Comparison of ENCODE assay signal across 13 mouse cellular contexts in genomic region chr6:94772391-94772790, GRCm38 (mm10).
A peak's percentile ranks its signal among the peaks of the same experiment; 100 is the strongest.
DNase-seq lines count a peak whose midpoint lies in the region; ATAC-seq lines count a peak whose summit lies in the region.
"Had no signal": no experiment of that assay in that cellular context is flagged by ENCODE, and none has a peak within 500 bp of the region (broad histone marks: within the 10 kb centered on the region; RNA-seq: fewer than 3 reads in every experiment).

No protein-coding gene starts in this region.

- 56% methylated on average over 7 of the region's 7 CpGs for WGBS in embryonic facial prominence, embryonic 10.5 days
- WGBS in hindbrain, embryonic 14.5 days = 33% methylated on average over 7 of the region's 7 CpGs
- WGBS in midbrain, embryonic 16.5 days = 24% methylated on average over 7 of the region's 7 CpGs

- no peak overlapping the region for H3K4me3 ChIP-seq in embryonic facial prominence, embryonic 10.5 days
- no peak overlapping the region for H3K4me3 ChIP-seq in hindbrain, embryonic 14.5 days (replicated peaks; ENCODE audit: low read length)
- H3K4me3 ChIP-seq in midbrain, embryonic 16.5 days (ENCODE audit: low read depth, low read length) = no peak overlapping the region
- H3K4me3 ChIP-seq: lung, embryonic 15.5 days had no signal

- no peaks in the 10 kb centered on the region for H3K36me3 ChIP-seq in embryonic facial prominence, embryonic 10.5 days (replicated peaks)
- H3K36me3 ChIP-seq in hindbrain, embryonic 14.5 days (replicated peaks; ENCODE audit: control insufficient read depth, insufficient read depth) = no peaks in the 10 kb centered on the region
- H3K36me3 ChIP-seq in midbrain, embryonic 16.5 days (ENCODE audit: control insufficient read depth, insufficient read depth, low read length) = no peaks in the 10 kb centered on the region
- H3K36me3 ChIP-seq: lung, embryonic 15.5 days had no signal

- no peak for ATAC-seq in hindbrain, embryonic 14.5 days (ENCODE audit: low FRiP score)
- ATAC-seq in midbrain, embryonic 16.5 days = no peak
- ATAC-seq: Patski had no signal

- peaks cover 29% of the 10 kb centered on the region for H3K27me3 ChIP-seq in embryonic facial prominence, embryonic 10.5 days (replicated peaks; ENCODE audit: low read depth, poor library complexity, severe bottlenecking)
- H3K27me3 ChIP-seq in hindbrain, embryonic 14.5 days (ENCODE audit: control insufficient read depth, insufficient read depth, low read length) = no peaks in the 10 kb centered on the region
- no peaks in the 10 kb centered on the region; the same call in 1 of the 2 replicates for H3K27me3 ChIP-seq in midbrain, embryonic 16.5 days (ENCODE audit: control insufficient read depth, insufficient read depth, low read depth, low read length)
- H3K27me3 ChIP-seq: lung, embryonic 15.5 days; Patski had no signal

- peaks cover 35% of the 10 kb centered on the region for H3K4me1 ChIP-seq in embryonic facial prominence, embryonic 10.5 days
- peaks cover 11% of the 10 kb centered on the region for H3K4me1 ChIP-seq in hindbrain, embryonic 14.5 days (replicated peaks; ENCODE audit: control insufficient read depth, insufficient read depth, low read length)
- H3K4me1 ChIP-seq in midbrain, embryonic 16.5 days (ENCODE audit: control insufficient read depth, insufficient read depth, low read length) = peaks cover 22% of the 10 kb centered on the region

- no peak overlapping the region for H3K9ac ChIP-seq in hindbrain, embryonic 14.5 days
- no peak overlapping the region for H3K9ac ChIP-seq in midbrain, embryonic 16.5 days (ENCODE audit: low read depth, low read length)
- H3K9ac ChIP-seq: lung, embryonic 15.5 days had no signal

- H3K9me3 ChIP-seq in embryonic facial prominence, embryonic 10.5 days = no peaks in the 10 kb centered on the region
- no peaks in the 10 kb centered on the region for H3K9me3 ChIP-seq in hindbrain, embryonic 14.5 days (ENCODE audit: control insufficient read depth, low read length)
- no peaks in the 10 kb centered on the region for H3K9me3 ChIP-seq in midbrain, embryonic 16.5 days (replicated peaks; ENCODE audit: control insufficient read depth, low read length, poor library complexity, severe bottlenecking)
- H3K9me3 ChIP-seq: lung, embryonic 15.5 days had no signal

- peak; percentile 54 for DNase-seq in embryo, embryonic 10.5 days (ENCODE audit: low spot score)
- no peak for DNase-seq in embryonic facial prominence, embryonic 10.5 days (ENCODE audit: low spot score)
- no peak for DNase-seq in hindbrain, embryonic 14.5 days (ENCODE audit: low spot score)
- DNase-seq in liver = no peak
- DNase-seq in layer of hippocampus, postnatal 25 days (ENCODE audit: extremely low spot score in 1 of 2, low spot score in 1 of 2) = no peak
- no peak for DNase-seq in T-cell, adult 2 months (ENCODE audit: low spot score)
- DNase-seq: cerebellum, adult 9-11 months; gastrocnemius, postnatal 14 days; layer of hippocampus, adult 9-11 months; right cerebral cortex, postnatal 4 days had no signal

- H3K27ac ChIP-seq in embryonic facial prominence, embryonic 10.5 days (replicated peaks) = peak overlapping the region; percentile 88
- peak overlapping the region; percentile 85 for H3K27ac ChIP-seq in hindbrain, embryonic 14.5 days
- H3K27ac ChIP-seq in midbrain, embryonic 16.5 days (ENCODE audit: low read length) = peak overlapping the region; percentile 83; the same call in 1 of the 2 replicates

- no peak overlapping the region for H3K4me2 ChIP-seq in hindbrain, embryonic 14.5 days (replicated peaks)
- no peak overlapping the region for H3K4me2 ChIP-seq in midbrain, embryonic 16.5 days (ENCODE audit: low read length)
